Mouse (Mus musculus) heart, embryonic 13.5 days (tissue): ENCODE results near the gene Dennd4c. TPM values are rescaled to one million over a fixed set of nuclear protein-coding genes. Genes with fewer than 3 reads are reported as not detected.
A peak's percentile ranks its signal among the peaks of the same experiment; 100 is the strongest.

Experiments
- ATAC-seq: fragments of 200-750 bp; cut with Nextera tagmentation; 2 replicates; pipeline ENCODE4 v1.8.0; 2017; ENCODE audit warnings: moderate TSS enrichment; ENCODE audit not compliant: insufficient number of reproducible peaks, low FRiP score, low TSS enrichment; ENCODE audit errors: extremely low read depth
- H3K27ac ChIP-seq: fragments of 300-500 bp; sonication (generic); replicated peaks from 2 replicates; pipeline ENCODE4 v1.5.1; 2015; ENCODE audit warnings: moderate library complexity, mild to moderate bottlenecking, inconsistent platforms
- H3K27me3 ChIP-seq: fragments of 300-500 bp; sonication (generic); replicated peaks from 2 replicates; pipeline ENCODE4 v1.6.1; 2015; ENCODE audit warnings: mild to moderate bottlenecking, inconsistent platforms
- H3K36me3 ChIP-seq: fragments of 300-500 bp; sonication (generic); 2 replicates; pipeline ENCODE4 v1.6.1; 2015; ENCODE audit warnings: mild to moderate bottlenecking, inconsistent platforms
- H3K4me1 ChIP-seq: fragments of 300-500 bp; sonication (generic); 2 replicates; pipeline ENCODE4 v1.6.1; 2015; ENCODE audit warnings: inconsistent platforms
- H3K4me2 ChIP-seq: fragments of 300-500 bp; sonication (generic); 2 replicates; pipeline ENCODE4 v1.6.1; 2015; ENCODE audit warnings: inconsistent platforms, mild to moderate bottlenecking, moderate library complexity
- H3K4me3 ChIP-seq: fragments of 300-500 bp; sonication (generic); 2 replicates; pipeline ENCODE4 v1.5.1; 2015; ENCODE audit warnings: moderate library complexity, mild to moderate bottlenecking, inconsistent platforms
- H3K9ac ChIP-seq: fragments of 300-500 bp; sonication (generic); 2 replicates; pipeline ENCODE4 v1.6.1; 2015; ENCODE audit warnings: inconsistent platforms, mild to moderate bottlenecking, moderate library complexity
- H3K9me3 ChIP-seq: fragments of 300-500 bp; sonication (generic); 2 replicates; pipeline ENCODE4 v1.6.1; 2016; ENCODE audit warnings: inconsistent platforms
- WGBS: fragments of 180-500 bp; shearing (Covaris S2); methylation state at CpG from one replicate; pipeline ENCODE4 v1.1.7; 2015; ENCODE audit warnings: mixed read lengths; 5-methylcytosine and 5-hydroxymethylcytosine counted together
- polyA plus RNA-seq: library from polyadenylated mRNA; unstranded; fragments of >200 nt; fragmentation: Nextera tagmentation; extraction: Ambion mirVana; gene quantifications from 2 replicates; pipeline ENCODE4 v1.2.1, GENCODE M21; 2015

The Dennd4c gene
- polyA plus RNA-seq, 1 experiment from 2014 or later: 4.1 TPM

GRCm38 (mm10) chr4:86721856-86722358, 26.4 kb upstream of the Dennd4c start:
- H3K4me2 ChIP-seq: no peak overlapping the region
- no peak overlapping the region for H3K4me3 ChIP-seq
- no peak overlapping the region for H3K9ac ChIP-seq
- no peak overlapping the region for H3K27ac ChIP-seq
- H3K4me1 ChIP-seq: peaks cover 20% of the 10 kb centered on the region
- no peaks in the 10 kb centered on the region for H3K27me3 ChIP-seq
- ATAC-seq: no peak
- 69% methylated on average over 8 of the region's 8 CpGs for WGBS
- no peaks in the 10 kb centered on the region for H3K36me3 ChIP-seq
- H3K9me3 ChIP-seq: no peaks in the 10 kb centered on the region

GRCm38 (mm10) chr4:86725175-86725574, 23.2 kb upstream of the Dennd4c start:
- ATAC-seq: no peak
- 10% methylated on average over 4 of the region's 4 CpGs for WGBS
- Histone ChIP-seq H3K27ac (peak overlapping the region; percentile 58; the same call in 1 of the 2 replicates), H3K27me3 (no peaks in the 10 kb centered on the region), H3K4me3 (no peak overlapping the region), H3K9me3 (no peaks in the 10 kb centered on the region), H3K4me2 (peak overlapping the region; percentile 27), H3K36me3 (no peaks in the 10 kb centered on the region), H3K4me1 (peaks cover 12% of the 10 kb centered on the region), H3K9ac (0 out of 2 replicates have a peak overlapping the region, but pooled peaks have one; percentile 37)

DNA sequence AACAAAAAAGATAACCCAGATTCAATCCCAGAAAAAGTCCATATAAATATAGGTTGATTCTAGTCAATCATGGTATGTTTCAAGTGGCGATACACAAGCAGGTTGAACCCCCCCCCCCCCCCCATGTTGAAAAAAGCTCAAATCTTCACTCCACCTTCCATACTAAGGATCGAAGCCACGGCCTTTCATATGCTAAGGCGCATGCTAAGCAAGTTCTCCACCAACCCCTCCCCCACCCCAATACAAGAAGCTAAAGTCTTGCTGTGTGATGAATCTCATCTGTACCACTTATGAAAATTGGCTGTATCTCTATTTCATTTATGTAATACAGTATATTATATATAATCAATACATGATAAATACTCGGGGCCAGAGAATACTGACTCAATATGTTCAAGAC, 22.2 kb upstream of the Dennd4c start:
- no peaks in the 10 kb centered on the region for H3K27me3 ChIP-seq
- no peak overlapping the region for H3K27ac ChIP-seq
- H3K9me3 ChIP-seq: no peaks in the 10 kb centered on the region
- no peak overlapping the region for H3K9ac ChIP-seq
- no peaks in the 10 kb centered on the region for H3K36me3 ChIP-seq
- no peak overlapping the region for H3K4me3 ChIP-seq
- no peak overlapping the region for H3K4me2 ChIP-seq
- ATAC-seq: no peak
- peaks cover 12% of the 10 kb centered on the region for H3K4me1 ChIP-seq
- WGBS: 88% methylated on average over 5 of the region's 5 CpGs

- H3K9me3 ChIP-seq: no peaks in the 10 kb centered on the region
- ATAC-seq: no peak
- WGBS: 75% methylated on average over 6 of the region's 6 CpGs
Observed at GRCm38 (mm10) chr4:86729829-86730228, 18.5 kb upstream of the Dennd4c start.

GRCm38 (mm10) chr4:86734088-86734841, 14.1 kb upstream of the Dennd4c start:
- no peak overlapping the region for H3K9ac ChIP-seq
- no peak overlapping the region for H3K27ac ChIP-seq
- no peaks in the 10 kb centered on the region for H3K27me3 ChIP-seq
- no peaks in the 10 kb centered on the region for H3K9me3 ChIP-seq
- no peaks in the 10 kb centered on the region for H3K36me3 ChIP-seq
- ATAC-seq: no peak
- H3K4me3 ChIP-seq: no peak overlapping the region
- no peak overlapping the region for H3K4me2 ChIP-seq
- H3K4me1 ChIP-seq: peaks cover 8% of the 10 kb centered on the region
- WGBS: 78% methylated on average over 19 of the region's 19 CpGs

More at GRCm38 (mm10) chr4:86729829-86730228, 18.5 kb upstream of the Dennd4c start:
- no peak overlapping the region for H3K4me2 ChIP-seq
- H3K36me3 ChIP-seq: no peaks in the 10 kb centered on the region
- peaks cover 11% of the 10 kb centered on the region for H3K4me1 ChIP-seq
- H3K4me3 ChIP-seq: no peak overlapping the region
- H3K27ac ChIP-seq: no peak overlapping the region
- H3K27me3 ChIP-seq: no peaks in the 10 kb centered on the region
- H3K9ac ChIP-seq: no peak overlapping the region

GRCm38 (mm10) chr4:86739308-86739993, 8.9 kb upstream of the Dennd4c start:
- no peaks in the 10 kb centered on the region for H3K27me3 ChIP-seq
- H3K9me3 ChIP-seq: peaks cover 7% of the 10 kb centered on the region; the same call in 1 of the 2 replicates
- WGBS: 16% methylated on average over 5 of the region's 5 CpGs
- H3K4me2 ChIP-seq: no peak overlapping the region
- no peak overlapping the region for H3K4me3 ChIP-seq
- H3K36me3 ChIP-seq: no peaks in the 10 kb centered on the region
- no peak overlapping the region for H3K27ac ChIP-seq
- H3K9ac ChIP-seq: no peak overlapping the region
- H3K4me1 ChIP-seq: peaks cover 12% of the 10 kb centered on the region
- ATAC-seq: no peak

- peak overlapping the region; percentile 100 for H3K4me3 ChIP-seq
- WGBS: 2% methylated on average over 13 of the region's 13 CpGs
- no peaks in the 10 kb centered on the region for H3K9me3 ChIP-seq
- H3K9ac ChIP-seq: peak overlapping the region; percentile 98
- H3K27me3 ChIP-seq: no peaks in the 10 kb centered on the region
- no peaks in the 10 kb centered on the region for H3K36me3 ChIP-seq
- peak overlapping the region; percentile 91 for H3K27ac ChIP-seq
- peaks cover 25% of the 10 kb centered on the region for H3K4me1 ChIP-seq
- ATAC-seq: no peak
- H3K4me2 ChIP-seq: peak overlapping the region; percentile 94
Observed at GRCm38 (mm10) chr4:86749361-86749841, 1.0 kb downstream of the Dennd4c start.

GRCm38 (mm10) chr4:86750346-86750945, 2.1 kb downstream of the Dennd4c start:
- ATAC-seq: no peak
- no peaks in the 10 kb centered on the region for H3K36me3 ChIP-seq
- peak overlapping the region; percentile 100 for H3K4me3 ChIP-seq
- no peaks in the 10 kb centered on the region for H3K9me3 ChIP-seq
- H3K9ac ChIP-seq: peak overlapping the region; percentile 64
- peaks cover 25% of the 10 kb centered on the region for H3K4me1 ChIP-seq
- H3K27me3 ChIP-seq: no peaks in the 10 kb centered on the region
- peak overlapping the region; percentile 94 for H3K4me2 ChIP-seq
- 69% methylated on average over 10 of the region's 10 CpGs for WGBS
- H3K27ac ChIP-seq: no peak overlapping the region

GRCm38 (mm10) chr4:86764307-86764706, 16.0 kb downstream of the Dennd4c start:
- H3K27me3 ChIP-seq: no peaks in the 10 kb centered on the region
- H3K4me3 ChIP-seq: no peak overlapping the region
- H3K4me2 ChIP-seq: no peak overlapping the region
- ATAC-seq: no peak
- H3K4me1 ChIP-seq: peaks cover 10% of the 10 kb centered on the region
- peaks cover 4% of the 10 kb centered on the region; the same call in 1 of the 2 replicates for H3K36me3 ChIP-seq
- H3K9ac ChIP-seq: no peak overlapping the region
- H3K27ac ChIP-seq: no peak overlapping the region
- no peaks in the 10 kb centered on the region; the same call in 1 of the 2 replicates for H3K9me3 ChIP-seq

GRCm38 (mm10) chr4:86777587-86777986, 29.2 kb downstream of the Dennd4c start:
- WGBS: 57% methylated on average over 9 of the region's 9 CpGs
- 0 out of 2 replicates have a peak overlapping the region, but pooled peaks have one; percentile 4 for H3K4me2 ChIP-seq
- peak overlapping the region; percentile 54; the same call in 1 of the 2 replicates for H3K27ac ChIP-seq
- H3K27me3 ChIP-seq: no peaks in the 10 kb centered on the region
- ATAC-seq: no peak
- no peak overlapping the region for H3K9ac ChIP-seq
- peaks cover 13% of the 10 kb centered on the region for H3K4me1 ChIP-seq
- peaks cover 35% of the 10 kb centered on the region for H3K36me3 ChIP-seq
- no peaks in the 10 kb centered on the region for H3K9me3 ChIP-seq
- no peak overlapping the region for H3K4me3 ChIP-seq

GRCm38 (mm10) chr4:86810604-86811003, 62.2 kb downstream of the Dennd4c start:
- no peak for ATAC-seq
- Histone ChIP-seq H3K9me3 (no peaks in the 10 kb centered on the region), H3K4me3 (no peak overlapping the region), H3K27ac (no peak overlapping the region), H3K36me3 (peaks cover 53% of the 10 kb centered on the region), H3K4me1 (no peaks in the 10 kb centered on the region), H3K9ac (no peak overlapping the region), H3K4me2 (no peak overlapping the region), H3K27me3 (no peaks in the 10 kb centered on the region)
- WGBS: 52% methylated on average over 2 of the region's 2 CpGs
